Mouse (Mus musculus): ENCODE results near the gene Arhgap21.

Gene Arhgap21

GRCm38 (mm10) chr2:20896446-20896845 lies 72.2 kb downstream of the Arhgap21 start:
- no peak for DNase-seq (ENCODE audit: low read depth, low spot score)

GRCm38 (mm10) chr2:20894100-20894690 lies 74.5 kb downstream of the Arhgap21 start:
- DNase-seq (ENCODE audit: low read depth, low spot score) = peak; percentile 49

GRCm38 (mm10) chr2:20888751-20889150 lies 79.9 kb downstream of the Arhgap21 start:
- DNase-seq (ENCODE audit: low read depth, low spot score) = no peak

- no peak for DNase-seq (ENCODE audit: low read depth, low spot score)
Observed at GRCm38 (mm10) chr2:20883288-20883687, 85.4 kb downstream of the Arhgap21 start.

GRCm38 (mm10) chr2:20879877-20880605 lies 88.6 kb downstream of the Arhgap21 start:
- no peak for DNase-seq (ENCODE audit: low read depth, low spot score)

- no peak for DNase-seq (ENCODE audit: low read depth, low spot score)
Observed at GRCm38 (mm10) chr2:20874621-20875020, 94.1 kb downstream of the Arhgap21 start.

- DNase-seq (ENCODE audit: low read depth, low spot score) = no peak
Observed at GRCm38 (mm10) chr2:20869212-20869965, 99.3 kb downstream of the Arhgap21 start.

- no peak for DNase-seq (ENCODE audit: low read depth, low spot score)
Observed at GRCm38 (mm10) chr2:20868052-20868451, 100.6 kb downstream of the Arhgap21 start.

GRCm38 (mm10) chr2:20865795-20866194 lies 102.9 kb downstream of the Arhgap21 start:
- no peak for DNase-seq (ENCODE audit: low read depth, low spot score)

- DNase-seq (ENCODE audit: low read depth, low spot score) = no peak
Observed at GRCm38 (mm10) chr2:20864569-20864968, 104.1 kb downstream of the Arhgap21 start.

GRCm38 (mm10) chr2:20860756-20861155 lies 107.9 kb downstream of the Arhgap21 start:
- DNase-seq (ENCODE audit: low read depth, low spot score) = no peak

GRCm38 (mm10) chr2:20849346-20849745 lies 119.3 kb downstream of the Arhgap21 start:
- no peak for DNase-seq (ENCODE audit: low read depth, low spot score)

GRCm38 (mm10) chr2:20831608-20832406 lies 136.9 kb downstream of the Arhgap21 start:
- no peak for DNase-seq (ENCODE audit: low read depth, low spot score)

GRCm38 (mm10) chr2:20830882-20831281 lies 137.8 kb downstream of the Arhgap21 start:
- DNase-seq (ENCODE audit: low read depth, low spot score) = no peak

GRCm38 (mm10) chr2:20826258-20826657 lies 142.4 kb downstream of the Arhgap21 start:
- no peak for DNase-seq (ENCODE audit: low read depth, low spot score)

GRCm38 (mm10) chr2:20818226-20818625 lies 150.5 kb downstream of the Arhgap21 start:
- DNase-seq (ENCODE audit: low read depth, low spot score) = no peak

- DNase-seq (ENCODE audit: low read depth, low spot score) = peak; percentile 2
Observed at GRCm38 (mm10) chr2:20813986-20814385, 154.7 kb downstream of the Arhgap21 start.

- no peak for DNase-seq (ENCODE audit: low read depth, low spot score)
Observed at GRCm38 (mm10) chr2:20811506-20811905, 157.2 kb downstream of the Arhgap21 start.

- DNase-seq (ENCODE audit: low read depth, low spot score) = no peak
Observed at GRCm38 (mm10) chr2:20801236-20801890, 167.3 kb downstream of the Arhgap21 start.

All from CD4-positive, CD25-positive, alpha-beta regulatory T cell, adult 2 months (primary cell).